Mouse (Mus musculus) midbrain, embryonic 14.5 days (tissue): ENCODE measurements at regions not wholly inside any gene's neighbourhood (a gene's known extent, or its start where the extent isn't known, plus 50 kb on each side); places are given as distances from the start of the nearest gene placed in this dataset.

Experiments
- ATAC-seq: fragments of 200-750 bp; cut with Nextera tagmentation; 2 replicates; pipeline ENCODE4 v1.8.0; 2017; ENCODE audit warnings: moderate number of reproducible peaks, moderate library complexity; ENCODE audit not compliant: low FRiP score, low TSS enrichment
- DNase-seq: peaks from one replicate; pipeline ENCODE4 v3.0.0-alpha.2; 2015
- H3K27ac ChIP-seq: fragments of 300-500 bp; sonication (generic); replicated peaks from 2 replicates; pipeline ENCODE4 v1.5.1; 2014; ENCODE audit warnings: mild to moderate bottlenecking, low read depth, low read length, moderate library complexity
- H3K27me3 ChIP-seq: fragments of 300-500 bp; sonication (generic); 2 replicates; pipeline ENCODE4 v1.6.1; 2014; ENCODE audit warnings: low read length, control low read depth, mixed read lengths; ENCODE audit not compliant: control insufficient read depth, insufficient read depth
- H3K36me3 ChIP-seq: fragments of 300-500 bp; sonication (generic); 2 replicates; pipeline ENCODE4 v1.6.1; 2014; ENCODE audit warnings: low read length, control low read depth; ENCODE audit not compliant: control insufficient read depth, insufficient read depth
- H3K4me1 ChIP-seq: fragments of 300-500 bp; sonication (generic); 2 replicates; pipeline ENCODE4 v1.6.1; 2014; ENCODE audit warnings: mild to moderate bottlenecking, antibody characterized with exemption, low read length, control low read depth; ENCODE audit not compliant: control insufficient read depth, insufficient read depth
- H3K4me2 ChIP-seq: fragments of 300-500 bp; sonication (generic); 2 replicates; pipeline ENCODE4 v1.6.1; 2014; ENCODE audit warnings: mild to moderate bottlenecking, low read length, moderate library complexity
- H3K4me3 ChIP-seq: fragments of 300-500 bp; sonication (generic); replicated peaks from 2 replicates; pipeline ENCODE4 v1.5.1; 2014; ENCODE audit warnings: low read depth, low read length
- H3K9ac ChIP-seq: fragments of 300-500 bp; sonication (generic); replicated peaks from 2 replicates; pipeline ENCODE4 v1.6.1; 2014; ENCODE audit warnings: mild to moderate bottlenecking, low read length, moderate library complexity
- H3K9me3 ChIP-seq: fragments of 300-500 bp; sonication (generic); 2 replicates; pipeline ENCODE4 v1.6.1; 2016; ENCODE audit warnings: low read length, control low read depth, mixed read lengths; ENCODE audit not compliant: control insufficient read depth
- WGBS: fragments of 180-500 bp; shearing (Covaris S2); extraction: QIAGEN DNeasy Blood & Tissue Kit; methylation state at CpG from one replicate; pipeline ENCODE4 v1.1.7; 2014; 5-methylcytosine and 5-hydroxymethylcytosine counted together

GRCm38 (mm10) chr7:83094899-83095298, 227.8 kb downstream of the Mex3b start:
- Histone ChIP-seq H3K4me2 (no peak overlapping the region), H3K36me3 (no peaks in the 10 kb centered on the region), H3K27me3 (no peaks in the 10 kb centered on the region), H3K4me1 (no peaks in the 10 kb centered on the region), H3K27ac (no peak overlapping the region), H3K9me3 (no peaks in the 10 kb centered on the region), H3K9ac (no peak overlapping the region), H3K4me3 (no peak overlapping the region)
- no peak for ATAC-seq
- WGBS: 65% methylated on average over 3 of the region's 3 CpGs
- no peak for DNase-seq

DNA sequence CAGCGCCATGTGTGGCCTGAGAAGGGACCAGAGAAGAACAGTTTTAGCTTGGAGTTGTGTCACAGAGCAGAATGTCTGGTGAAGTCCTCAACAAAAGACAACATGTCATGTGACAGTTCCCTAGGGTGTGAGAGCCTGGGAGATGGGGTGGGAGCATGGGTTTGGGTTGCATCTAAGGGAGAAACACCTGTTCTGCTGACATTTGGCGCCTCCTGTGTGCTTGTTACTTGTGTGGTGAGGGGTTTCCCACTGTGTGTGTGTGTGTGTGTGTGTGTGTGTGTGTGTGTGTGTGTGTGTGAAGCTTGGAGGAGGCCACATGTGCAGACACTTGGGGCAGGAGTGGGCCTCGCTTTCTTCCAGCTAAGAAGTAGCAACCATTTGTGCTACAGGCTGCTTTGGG, 228.5 kb downstream of the Mex3b start:
- DNase-seq: no peak
- Histone ChIP-seq H3K9ac (no peak overlapping the region), H3K4me1 (no peaks in the 10 kb centered on the region), H3K27me3 (no peaks in the 10 kb centered on the region), H3K4me2 (no peak overlapping the region), H3K9me3 (no peaks in the 10 kb centered on the region), H3K4me3 (no peak overlapping the region), H3K27ac (no peak overlapping the region), H3K36me3 (no peaks in the 10 kb centered on the region)
- no peak for ATAC-seq
- 85% methylated on average over 3 of the region's 3 CpGs for WGBS

- 93% methylated on average over 1 of the region's 1 CpGs for WGBS
- Histone ChIP-seq H3K4me1 (no peaks in the 10 kb centered on the region), H3K9ac (no peak overlapping the region), H3K4me2 (no peak overlapping the region), H3K9me3 (no peaks in the 10 kb centered on the region), H3K36me3 (no peaks in the 10 kb centered on the region), H3K27ac (no peak overlapping the region), H3K4me3 (no peak overlapping the region), H3K27me3 (no peaks in the 10 kb centered on the region)
- ATAC-seq: no peak
- DNase-seq: no peak
Measured at GRCm38 (mm10) chr7:83104426-83104825, 237.3 kb downstream of the Mex3b start.

DNA sequence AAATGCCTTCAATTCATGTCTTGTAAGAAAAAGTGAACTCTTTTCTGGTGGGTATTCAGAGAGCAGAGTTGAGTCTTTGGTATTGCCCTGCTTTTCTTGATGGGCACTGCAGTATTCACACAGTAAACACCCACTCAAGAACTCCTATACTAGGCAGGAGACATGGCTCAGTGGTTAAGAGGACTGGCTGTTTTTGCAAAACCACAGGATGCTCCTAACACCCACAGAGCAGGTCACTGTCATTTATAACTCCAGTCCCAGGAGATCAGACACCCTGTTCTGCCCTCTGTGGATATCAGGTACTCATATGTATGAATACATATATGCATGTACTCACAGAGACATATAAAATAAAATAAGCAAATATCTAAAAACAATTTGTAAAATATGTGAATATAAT, 238.5 kb downstream of the Mex3b start:
- Histone ChIP-seq H3K9ac (no peak overlapping the region), H3K4me1 (no peaks in the 10 kb centered on the region), H3K9me3 (no peaks in the 10 kb centered on the region), H3K27me3 (no peaks in the 10 kb centered on the region), H3K36me3 (no peaks in the 10 kb centered on the region), H3K4me2 (no peak overlapping the region), H3K4me3 (no peak overlapping the region), H3K27ac (no peak overlapping the region)
- no peak for ATAC-seq
- no peak for DNase-seq

DNA sequence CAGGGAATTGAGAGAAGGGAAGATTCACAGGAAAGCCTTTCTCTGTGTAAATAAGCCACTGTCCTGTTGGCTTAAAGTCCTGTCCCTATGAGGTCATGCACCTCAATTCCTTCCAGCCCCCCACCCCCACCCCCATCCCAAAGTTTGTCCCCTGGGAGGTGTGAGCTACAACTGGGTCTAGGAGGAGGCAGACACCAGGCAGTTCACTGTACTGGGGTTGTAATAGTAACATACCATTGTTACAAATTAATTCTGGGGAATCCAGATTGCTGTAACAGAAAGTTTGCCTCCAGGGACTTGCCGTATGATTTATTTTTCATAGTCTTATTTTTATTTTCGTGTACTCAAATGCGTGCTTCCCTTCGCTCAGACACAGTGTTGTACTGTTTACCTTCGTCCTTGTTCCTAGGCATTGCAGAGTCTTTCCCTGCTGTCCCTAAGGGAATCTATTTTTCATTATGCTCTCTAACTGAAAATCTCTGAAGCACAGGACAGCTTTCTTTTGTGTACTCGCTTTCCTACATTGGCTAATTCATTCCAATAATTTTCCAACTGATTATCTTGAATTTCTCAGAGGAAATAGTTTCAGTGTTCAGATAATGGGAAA, 244.2 kb downstream of the Mex3b start:
- ATAC-seq (no peak), DNase-seq (peak; percentile 39)
- Histone ChIP-seq H3K27me3 (no peaks in the 10 kb centered on the region), H3K36me3 (no peaks in the 10 kb centered on the region), H3K4me3 (no peak overlapping the region), H3K4me1 (peaks cover 5% of the 10 kb centered on the region; the same call in 1 of the 2 replicates), H3K4me2 (no peak overlapping the region), H3K27ac (no peak overlapping the region), H3K9me3 (no peaks in the 10 kb centered on the region), H3K9ac (no peak overlapping the region)
- WGBS: 61% methylated on average over 6 of the region's 6 CpGs

GRCm38 (mm10) chr7:83116487-83116886, 249.4 kb downstream of the Mex3b start:
- 95% methylated on average over 1 of the region's 1 CpGs for WGBS

DNA sequence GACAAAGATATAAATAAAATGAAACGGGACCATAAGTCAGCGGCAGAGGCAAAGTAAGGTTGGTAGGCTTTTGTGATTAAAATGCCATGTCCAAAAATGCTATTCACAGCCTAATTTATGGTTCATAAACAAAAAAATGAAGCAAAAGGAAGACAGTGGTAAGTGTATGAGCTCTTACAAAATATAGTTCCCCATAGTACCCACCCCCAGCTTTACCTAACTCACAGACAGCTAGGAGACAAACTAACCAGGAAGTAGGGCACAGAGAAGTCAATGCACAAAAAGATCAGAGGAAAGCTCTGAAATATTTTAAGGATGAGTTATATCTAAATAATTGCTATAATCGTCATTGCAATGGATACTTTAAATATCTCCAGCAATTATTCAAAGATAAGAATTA, 249.9 kb downstream of the Mex3b start:
- no peaks in the 10 kb centered on the region for H3K27me3 ChIP-seq
- DNase-seq (no peak), ATAC-seq (no peak)
- 92% methylated on average over 3 of the region's 3 CpGs for WGBS
- no peaks in the 10 kb centered on the region for H3K36me3 ChIP-seq
- H3K4me3 ChIP-seq: no peak overlapping the region
- H3K4me1 ChIP-seq: no peaks in the 10 kb centered on the region
- H3K9ac ChIP-seq: no peak overlapping the region
- H3K9me3 ChIP-seq: no peaks in the 10 kb centered on the region
- H3K4me2 ChIP-seq: no peak overlapping the region
- no peak overlapping the region for H3K27ac ChIP-seq

More at GRCm38 (mm10) chr7:83116487-83116886, 249.4 kb downstream of the Mex3b start:
- Histone ChIP-seq H3K27ac (no peak overlapping the region), H3K9me3 (no peaks in the 10 kb centered on the region), H3K4me1 (peaks cover under 1% of the 10 kb centered on the region; the same call in 1 of the 2 replicates), H3K9ac (no peak overlapping the region), H3K27me3 (no peaks in the 10 kb centered on the region), H3K4me3 (no peak overlapping the region), H3K4me2 (no peak overlapping the region), H3K36me3 (no peaks in the 10 kb centered on the region)
- DNase-seq (no peak), ATAC-seq (no peak)

- Histone ChIP-seq H3K4me1 (no peaks in the 10 kb centered on the region), H3K9me3 (no peaks in the 10 kb centered on the region), H3K27me3 (no peaks in the 10 kb centered on the region), H3K9ac (no peak overlapping the region), H3K36me3 (no peaks in the 10 kb centered on the region), H3K27ac (no peak overlapping the region), H3K4me3 (no peak overlapping the region), H3K4me2 (no peak overlapping the region)
- ATAC-seq: no peak
- DNase-seq: no peak
- 80% methylated on average over 4 of the region's 4 CpGs for WGBS
Measured at GRCm38 (mm10) chr7:83126196-83126595, 259.1 kb downstream of the Mex3b start.

GRCm38 (mm10) chr7:83140216-83140615, 273.1 kb downstream of the Mex3b start:
- ATAC-seq: no peak
- H3K9ac ChIP-seq: no peak overlapping the region

More at GRCm38 (mm10) chr7:83140216-83140615, 273.1 kb downstream of the Mex3b start:
- WGBS: 43% methylated on average over 4 of the region's 4 CpGs
- Histone ChIP-seq H3K4me1 (no peaks in the 10 kb centered on the region), H3K9me3 (no peaks in the 10 kb centered on the region), H3K4me3 (no peak overlapping the region), H3K27ac (no peak overlapping the region), H3K27me3 (no peaks in the 10 kb centered on the region), H3K36me3 (no peaks in the 10 kb centered on the region), H3K4me2 (no peak overlapping the region)
- DNase-seq: no peak
